Mouse (Mus musculus): ENCODE results near the gene Spns2.

Spns2 gene

GRCm38 (mm10) chr11:72501426-72502002 is 11.8 kb upstream of the Spns2 start:
- ATAC-seq (ENCODE audit: low TSS enrichment) = peak; percentile 12; the same call in 1 of the 2 replicates

GRCm38 (mm10) chr11:72500139-72500538 is 10.4 kb upstream of the Spns2 start:
- ATAC-seq (ENCODE audit: low TSS enrichment) = no peak

GRCm38 (mm10) chr11:72497367-72497766 is 7.7 kb upstream of the Spns2 start:
- no peak for ATAC-seq (ENCODE audit: low TSS enrichment)

- ATAC-seq (ENCODE audit: low TSS enrichment) = no peak
Observed at GRCm38 (mm10) chr11:72496775-72497174, 7.1 kb upstream of the Spns2 start.

GRCm38 (mm10) chr11:72496066-72496465 is 6.4 kb upstream of the Spns2 start:
- ATAC-seq (ENCODE audit: low TSS enrichment) = no peak

GRCm38 (mm10) chr11:72494046-72494988 is 4.6 kb upstream of the Spns2 start:
- no peak for ATAC-seq (ENCODE audit: low TSS enrichment)

- ATAC-seq (ENCODE audit: low TSS enrichment) = peak; percentile 24; the same call in 1 of the 2 replicates
Observed at GRCm38 (mm10) chr11:72491130-72491960, 1.6 kb upstream of the Spns2 start.

GRCm38 (mm10) chr11:72489397-72489796 is 307 bp downstream of the Spns2 start:
- ATAC-seq (ENCODE audit: low TSS enrichment) = no peak

GRCm38 (mm10) chr11:72488753-72489271 is 892 bp downstream of the Spns2 start:
- peak; percentile 50 for ATAC-seq (ENCODE audit: low TSS enrichment)

GRCm38 (mm10) chr11:72487739-72488138 is 2.0 kb downstream of the Spns2 start:
- no peak for ATAC-seq (ENCODE audit: low TSS enrichment)

- no peak for ATAC-seq (ENCODE audit: low TSS enrichment)
Observed at GRCm38 (mm10) chr11:72487171-72487570, 2.5 kb downstream of the Spns2 start.

GRCm38 (mm10) chr11:72485960-72486359 is 3.7 kb downstream of the Spns2 start:
- no peak for ATAC-seq (ENCODE audit: low TSS enrichment)

GRCm38 (mm10) chr11:72485157-72485556 is 4.5 kb downstream of the Spns2 start:
- ATAC-seq (ENCODE audit: low TSS enrichment) = peak; percentile 35; the same call in 1 of the 2 replicates

- no peak for ATAC-seq (ENCODE audit: low TSS enrichment)
Observed at GRCm38 (mm10) chr11:72484549-72484948, 5.2 kb downstream of the Spns2 start.

GRCm38 (mm10) chr11:72481952-72482351 is 7.8 kb downstream of the Spns2 start:
- no peak for ATAC-seq (ENCODE audit: low TSS enrichment)

- ATAC-seq (ENCODE audit: low TSS enrichment) = no peak
Observed at GRCm38 (mm10) chr11:72481313-72481712, 8.4 kb downstream of the Spns2 start.

- no peak for ATAC-seq (ENCODE audit: low TSS enrichment)
Observed at GRCm38 (mm10) chr11:72479499-72479898, 10.2 kb downstream of the Spns2 start.

GRCm38 (mm10) chr11:72478228-72478627 is 11.5 kb downstream of the Spns2 start:
- ATAC-seq (ENCODE audit: low TSS enrichment) = no peak

GRCm38 (mm10) chr11:72477653-72478052 is 12.1 kb downstream of the Spns2 start:
- ATAC-seq (ENCODE audit: low TSS enrichment) = no peak

GRCm38 (mm10) chr11:72477182-72477581 is 12.5 kb downstream of the Spns2 start:
- no peak for ATAC-seq (ENCODE audit: low TSS enrichment)

- ATAC-seq (ENCODE audit: low TSS enrichment) = no peak
Observed at GRCm38 (mm10) chr11:72476074-72476625, 13.6 kb downstream of the Spns2 start.

- ATAC-seq (ENCODE audit: low TSS enrichment) = no peak
Observed at GRCm38 (mm10) chr11:72475408-72475807, 14.3 kb downstream of the Spns2 start.
